Mouse (Mus musculus): ENCODE measurements around the gene Tnrc6c. TPM values are rescaled to one million over a fixed set of nuclear protein-coding genes. Genes with fewer than 3 reads are reported as not detected.

The Tnrc6c gene
- 13.9 and 15.2 TPM in 2 replicates for polyA plus RNA-seq (2016; fragmentation: Nextera tagmentation; extraction: Ambion mirVana)

GRCm38 (mm10) chr11:117653491-117654351, at the start of gene Tnrc6c:
TSS of gene Tnrc6c (plus strand) at chr11:117654289.
- H3K27me3 ChIP-seq (replicated peaks; ENCODE audit: low read depth, poor library complexity, severe bottlenecking), result peaks cover 32% of the 10 kb centered on the region
- H3K4me3 ChIP-seq, result peak within 1 kb of the TSS; percentile 78
- H3K36me3 ChIP-seq (replicated peaks), result no peaks in the 10 kb centered on the region
- 1% methylated on average over 62 of the region's 62 CpGs for WGBS
- H3K4me1 ChIP-seq, result peaks cover 44% of the 10 kb centered on the region
- peak; percentile 85 for DNase-seq (ENCODE audit: low spot score)
- peak within 1 kb of the TSS; percentile 96 for H3K27ac ChIP-seq (replicated peaks)
- no peaks in the 10 kb centered on the region for H3K9me3 ChIP-seq

GRCm38 (mm10) chr11:117606137-117606536, 48.0 kb upstream of the Tnrc6c start:
- Histone ChIP-seq H3K4me3 (peak overlapping the region; percentile 23; the same call in 1 of the 2 replicates), H3K27me3 (replicated peaks; ENCODE audit: low read depth, poor library complexity, severe bottlenecking) (peaks cover 46% of the 10 kb centered on the region), H3K4me1 (peaks cover 82% of the 10 kb centered on the region), H3K27ac (replicated peaks) (0 out of 2 replicates have a peak overlapping the region, but pooled peaks have one; percentile 21), H3K9me3 (no peaks in the 10 kb centered on the region), H3K36me3 (replicated peaks) (no peaks in the 10 kb centered on the region)
- DNase-seq (ENCODE audit: low spot score), result no peak
- 37% methylated on average over 9 of the region's 9 CpGs for WGBS

GRCm38 (mm10) chr11:117606605-117607203, 47.4 kb upstream of the Tnrc6c start:
- Histone ChIP-seq H3K27me3 (replicated peaks; ENCODE audit: low read depth, poor library complexity, severe bottlenecking) (peaks cover 46% of the 10 kb centered on the region), H3K27ac (replicated peaks) (peak overlapping the region; percentile 26), H3K4me3 (peak overlapping the region; percentile 23; the same call in 1 of the 2 replicates), H3K36me3 (replicated peaks) (no peaks in the 10 kb centered on the region), H3K9me3 (no peaks in the 10 kb centered on the region), H3K4me1 (peaks cover 83% of the 10 kb centered on the region)
- peak; percentile 81 for DNase-seq (ENCODE audit: low spot score)
- 9% methylated on average over 13 of the region's 13 CpGs for WGBS

GRCm38 (mm10) chr11:117608141-117608789, 45.8 kb upstream of the Tnrc6c start:
- Histone ChIP-seq H3K27me3 (replicated peaks; ENCODE audit: low read depth, poor library complexity, severe bottlenecking) (peaks cover 48% of the 10 kb centered on the region), H3K36me3 (replicated peaks) (no peaks in the 10 kb centered on the region), H3K27ac (replicated peaks) (peak overlapping the region; percentile 75), H3K9me3 (no peaks in the 10 kb centered on the region), H3K4me1 (peaks cover 80% of the 10 kb centered on the region), H3K4me3 (no peak overlapping the region)
- DNase-seq (ENCODE audit: low spot score), result no peak
- 47% methylated on average over 9 of the region's 9 CpGs for WGBS

GRCm38 (mm10) chr11:117608976-117609375, 45.1 kb upstream of the Tnrc6c start:
- no peak for DNase-seq (ENCODE audit: low spot score)
- Histone ChIP-seq H3K9me3 (no peaks in the 10 kb centered on the region), H3K4me1 (peaks cover 79% of the 10 kb centered on the region), H3K27ac (replicated peaks) (peak overlapping the region; percentile 75), H3K27me3 (replicated peaks; ENCODE audit: low read depth, poor library complexity, severe bottlenecking) (peaks cover 47% of the 10 kb centered on the region), H3K36me3 (replicated peaks) (no peaks in the 10 kb centered on the region), H3K4me3 (no peak overlapping the region)
- 36% methylated on average over 7 of the region's 7 CpGs for WGBS

- Histone ChIP-seq H3K27me3 (replicated peaks; ENCODE audit: low read depth, poor library complexity, severe bottlenecking) (peaks cover 58% of the 10 kb centered on the region), H3K9me3 (no peaks in the 10 kb centered on the region), H3K4me3 (0 out of 2 replicates have a peak overlapping the region, but pooled peaks have one; percentile 37), H3K36me3 (replicated peaks) (no peaks in the 10 kb centered on the region), H3K4me1 (peaks cover 67% of the 10 kb centered on the region), H3K27ac (replicated peaks) (peak overlapping the region; percentile 36; the same call in 1 of the 2 replicates)
- DNase-seq (ENCODE audit: low spot score), result no peak
These were observed 43.5 kb upstream of the Tnrc6c start for GRCm38 (mm10) chr11:117610589-117610988.

GRCm38 (mm10) chr11:117611068-117611467, 43.0 kb upstream of the Tnrc6c start:
- Histone ChIP-seq H3K27ac (replicated peaks) (peak overlapping the region; percentile 36; the same call in 1 of the 2 replicates), H3K9me3 (no peaks in the 10 kb centered on the region), H3K36me3 (replicated peaks) (no peaks in the 10 kb centered on the region), H3K4me3 (peak overlapping the region; percentile 37), H3K4me1 (peaks cover 62% of the 10 kb centered on the region), H3K27me3 (replicated peaks; ENCODE audit: low read depth, poor library complexity, severe bottlenecking) (peaks cover 63% of the 10 kb centered on the region)
- 16% methylated on average over 13 of the region's 13 CpGs for WGBS
- peak; percentile 65 for DNase-seq (ENCODE audit: low spot score)

GRCm38 (mm10) chr11:117611860-117612259, 42.2 kb upstream of the Tnrc6c start:
- Histone ChIP-seq H3K27me3 (replicated peaks; ENCODE audit: low read depth, poor library complexity, severe bottlenecking) (peaks cover 71% of the 10 kb centered on the region), H3K4me1 (peaks cover 59% of the 10 kb centered on the region), H3K9me3 (no peaks in the 10 kb centered on the region), H3K4me3 (no peak overlapping the region), H3K36me3 (replicated peaks) (no peaks in the 10 kb centered on the region), H3K27ac (replicated peaks) (no peak overlapping the region)
- 53% methylated on average over 5 of the region's 5 CpGs for WGBS
- no peak for DNase-seq (ENCODE audit: low spot score)

- no peak overlapping the region for H3K4me3 ChIP-seq
- peaks cover 59% of the 10 kb centered on the region for H3K4me1 ChIP-seq
- peaks cover 81% of the 10 kb centered on the region for H3K27me3 ChIP-seq (replicated peaks; ENCODE audit: low read depth, poor library complexity, severe bottlenecking)
- H3K9me3 ChIP-seq, result no peaks in the 10 kb centered on the region
- WGBS, result 58% methylated on average over 7 of the region's 7 CpGs
- H3K36me3 ChIP-seq (replicated peaks), result no peaks in the 10 kb centered on the region
- H3K27ac ChIP-seq (replicated peaks), result no peak overlapping the region
- no peak for DNase-seq (ENCODE audit: low spot score)
These were observed 41.2 kb upstream of the Tnrc6c start for GRCm38 (mm10) chr11:117612885-117613284.

- WGBS, result 25% methylated on average over 16 of the region's 16 CpGs
- peak overlapping the region; percentile 19 for H3K4me3 ChIP-seq
- H3K9me3 ChIP-seq, result no peaks in the 10 kb centered on the region
- peaks cover 67% of the 10 kb centered on the region for H3K27me3 ChIP-seq (replicated peaks; ENCODE audit: low read depth, poor library complexity, severe bottlenecking)
- DNase-seq (ENCODE audit: low spot score), result no peak
- no peaks in the 10 kb centered on the region for H3K36me3 ChIP-seq (replicated peaks)
- H3K27ac ChIP-seq (replicated peaks), result no peak overlapping the region
- H3K4me1 ChIP-seq, result peaks cover 28% of the 10 kb centered on the region
These were observed 36.7 kb upstream of the Tnrc6c start for GRCm38 (mm10) chr11:117617368-117617908.

GRCm38 (mm10) chr11:117618214-117618613, 35.9 kb upstream of the Tnrc6c start:
- no peaks in the 10 kb centered on the region for H3K9me3 ChIP-seq
- peaks cover 28% of the 10 kb centered on the region for H3K4me1 ChIP-seq
- H3K27ac ChIP-seq (replicated peaks), result no peak overlapping the region
- no peaks in the 10 kb centered on the region for H3K36me3 ChIP-seq (replicated peaks)
- 19% methylated on average over 3 of the region's 3 CpGs for WGBS
- H3K4me3 ChIP-seq, result no peak overlapping the region
- no peak for DNase-seq (ENCODE audit: low spot score)
- H3K27me3 ChIP-seq (replicated peaks; ENCODE audit: low read depth, poor library complexity, severe bottlenecking), result peaks cover 59% of the 10 kb centered on the region

- H3K36me3 ChIP-seq (replicated peaks), result no peaks in the 10 kb centered on the region
- 0 out of 2 replicates have a peak overlapping the region, but pooled peaks have one; percentile 10 for H3K27ac ChIP-seq (replicated peaks)
- peaks cover 28% of the 10 kb centered on the region for H3K4me1 ChIP-seq
- H3K9me3 ChIP-seq, result no peaks in the 10 kb centered on the region
- H3K27me3 ChIP-seq (replicated peaks; ENCODE audit: low read depth, poor library complexity, severe bottlenecking), result peaks cover 57% of the 10 kb centered on the region
- WGBS, result 81% methylated on average over 7 of the region's 7 CpGs
- DNase-seq (ENCODE audit: low spot score), result no peak
- H3K4me3 ChIP-seq, result no peak overlapping the region
These were observed 35.3 kb upstream of the Tnrc6c start for GRCm38 (mm10) chr11:117618774-117619173.
